Mouse (Mus musculus): Measurements from ENCODE around the gene Kpna7.

- TF ChIP-seq CTCF (IDR thresholded peaks at IDR 0.05; ENCODE audit: low read depth) (no peak), EP300 (IDR thresholded peaks at IDR 0.05; ENCODE audit: low read depth) (no peak)
Measured at GRCm38 (mm10) chr5:144989061-144989405, 94.8 kb downstream of the Kpna7 start.

Data from liver, postnatal 0 days (tissue).